Comparison of ENCODE assay signal across 18 mouse cellular contexts in the genomic region with DNA sequence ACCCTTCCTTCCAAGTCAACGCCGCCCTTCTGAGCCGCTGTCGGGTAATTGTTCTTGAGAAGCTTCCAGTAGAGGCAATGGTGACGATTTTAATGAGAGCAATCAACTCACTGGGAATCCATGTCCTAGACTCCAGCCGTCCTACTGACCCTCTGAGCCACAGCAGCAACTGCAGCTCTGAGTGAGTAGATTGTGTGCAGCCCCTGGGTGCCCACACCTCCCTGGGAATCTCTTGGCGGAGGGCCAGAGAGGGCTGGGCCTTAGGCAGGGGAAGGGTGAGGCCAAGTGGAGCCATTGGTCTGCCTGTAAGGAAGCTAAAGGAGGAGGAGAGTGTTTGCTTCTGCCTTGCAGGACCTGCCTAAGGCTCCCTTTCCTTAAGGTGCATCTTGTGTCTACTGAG. TPM values are rescaled to one million over a fixed set of nuclear protein-coding genes. Genes with fewer than 3 reads are reported as not detected.
DNase-seq lines count a peak whose midpoint lies in the region; ATAC-seq and TF ChIP-seq lines count a peak whose summit lies in the region.
"Had no signal": no experiment of that assay in that cellular context is flagged by ENCODE, and none has a peak within 500 bp of the region (broad histone marks: within the 10 kb centered on the region; RNA-seq: fewer than 3 reads in every experiment).

No protein-coding gene starts in this region.

- no peaks in the 10 kb centered on the region for H3K27me3 ChIP-seq in stomach, postnatal 0 days (ENCODE audit: control insufficient read depth, insufficient read depth, low read length)
- no peaks in the 10 kb centered on the region for H3K27me3 ChIP-seq in forebrain, embryonic 13.5 days
- H3K27me3 ChIP-seq: CH12.LX; embryonic facial prominence, embryonic 15.5 days; hindbrain, embryonic 15.5 days had no signal

- no peak for TF ChIP-seq EP300 in stomach, postnatal 0 days (optimal IDR thresholded peaks at IDR 0.05)

- TF ChIP-seq CTCF in stomach, postnatal 0 days (IDR thresholded peaks at IDR 0.05; ENCODE audit: low read depth) = no peak

- WGBS in stomach, postnatal 0 days = 86% methylated on average over 7 of the region's 7 CpGs
- WGBS in forebrain, embryonic 13.5 days = 79% methylated on average over 7 of the region's 7 CpGs

- no peak for ATAC-seq in stomach, postnatal 0 days (ENCODE audit: low FRiP score, low TSS enrichment)
- ATAC-seq in forebrain, embryonic 13.5 days = no peak
- ATAC-seq: forebrain, embryonic 16.5 days had no signal

- H3K9ac ChIP-seq in stomach, postnatal 0 days (ENCODE audit: low read length) = no peak overlapping the region
- H3K9ac ChIP-seq in forebrain, embryonic 13.5 days = no peak overlapping the region
- H3K9ac ChIP-seq: embryonic facial prominence, embryonic 15.5 days; hindbrain, embryonic 15.5 days had no signal

- 0 out of 2 replicates have a peak, but pooled peaks cover 2% of the 10 kb centered on the region for H3K4me1 ChIP-seq in stomach, postnatal 0 days (replicated peaks; ENCODE audit: control insufficient read depth, insufficient read depth)
- H3K4me1 ChIP-seq in forebrain, embryonic 13.5 days = peaks cover 28% of the 10 kb centered on the region

- H3K4me2 ChIP-seq in stomach, postnatal 0 days (replicated peaks; ENCODE audit: low read depth) = no peak overlapping the region
- H3K4me2 ChIP-seq in forebrain, embryonic 13.5 days = no peak overlapping the region
- H3K4me2 ChIP-seq: embryonic facial prominence, embryonic 15.5 days; hindbrain, embryonic 15.5 days had no signal

- no peak overlapping the region for H3K4me3 ChIP-seq in stomach, postnatal 0 days (ENCODE audit: low read depth, low read length)
- H3K4me3 ChIP-seq in forebrain, embryonic 13.5 days = no peak overlapping the region
- H3K4me3 ChIP-seq: embryonic facial prominence, embryonic 15.5 days; hindbrain, embryonic 15.5 days had no signal

- H3K36me3 ChIP-seq in stomach, postnatal 0 days (ENCODE audit: control insufficient read depth, insufficient read depth, low read length) = no peaks in the 10 kb centered on the region; the same call in 1 of the 2 replicates
- peaks cover 47% of the 10 kb centered on the region for H3K36me3 ChIP-seq in forebrain, embryonic 13.5 days (ENCODE audit: poor library complexity, severe bottlenecking)

- no peaks in the 10 kb centered on the region for H3K9me3 ChIP-seq in stomach, postnatal 0 days (ENCODE audit: control insufficient read depth, low read length)
- no peaks in the 10 kb centered on the region for H3K9me3 ChIP-seq in forebrain, embryonic 13.5 days (replicated peaks)
- H3K9me3 ChIP-seq: embryonic facial prominence, embryonic 15.5 days; hindbrain, embryonic 15.5 days had no signal

- no peak overlapping the region for H3K27ac ChIP-seq in stomach, postnatal 0 days (replicated peaks)
- no peak overlapping the region for H3K27ac ChIP-seq in forebrain, embryonic 13.5 days
- H3K27ac ChIP-seq: embryonic facial prominence, embryonic 15.5 days; hindbrain, embryonic 15.5 days had no signal

- DNase-seq in gastrocnemius, postnatal 10 days = peak; percentile 53
- DNase-seq in gastrocnemius, adult 18-20 months (ENCODE audit: low spot score) = no peak
- peak; percentile 21 to 38 for DNase-seq in kidney, postnatal 25 days
- no peak for DNase-seq in kidney, adult 8-10 months
- DNase-seq in urinary bladder, postnatal 14 days (ENCODE audit: low spot score) = peak; percentile 10
- DNase-seq in urinary bladder, adult 2 months (ENCODE audit: low spot score) = no peak
- DNase-seq in stomach, postnatal 0 days (ENCODE audit: low spot score) = peak; percentile 27
- DNase-seq: heart, adult 18-20 months; kidney, adult 9 months; layer of hippocampus, adult 9-11 months; spleen, adult 18-20 months had no signal

RNA-seq across cellular contexts. Expression of gene D930007J09Rik, which starts 4.2 kb away (rescaled TPM):
- total RNA-seq in gastrocnemius, postnatal 10 days (2021) = not detected
- not detected for total RNA-seq in gastrocnemius, adult 18-20 months (2021)
- polyA plus RNA-seq in urinary bladder, adult 2 months (2012; rRNA removed) = not detected in 2 replicates
- not detected in 2 replicates for polyA plus RNA-seq in stomach, postnatal 0 days (2015; fragmentation: Nextera tagmentation; extraction: Ambion mirVana)
- polyA plus RNA-seq in forebrain, embryonic 13.5 days (2015; fragmentation: Nextera tagmentation; extraction: Ambion mirVana) = not detected in 2 replicates
- total RNA-seq: heart, adult 18-20 months had no signal
- polyA plus RNA-seq: embryonic facial prominence, embryonic 15.5 days; forebrain, embryonic 16.5 days; hindbrain, embryonic 15.5 days; liver, embryonic 16.5 days; testis, adult 2 months had no signal

RNA-seq across cellular contexts. Expression of gene Wrnip1, which starts 5.0 kb away (rescaled TPM):
- total RNA-seq in gastrocnemius, postnatal 10 days (2021) = 10 to 100 TPM; 13.0 to 16.4 TPM
- 1 to 10 TPM; 5.9 to 6.1 TPM for total RNA-seq in gastrocnemius, adult 18-20 months (2021)
- polyA plus RNA-seq in urinary bladder, adult 2 months (2012; rRNA removed) = 33.8 and 34.4 TPM in 2 replicates
- polyA plus RNA-seq in stomach, postnatal 0 days (2015; fragmentation: Nextera tagmentation; extraction: Ambion mirVana) = 14.4 and 17.0 TPM in 2 replicates
- polyA plus RNA-seq in forebrain, embryonic 13.5 days (2015; fragmentation: Nextera tagmentation; extraction: Ambion mirVana) = 22.1 and 22.5 TPM in 2 replicates

RNA-seq across cellular contexts. Expression of gene Mylk4, which starts 23.1 kb away (rescaled TPM):
- 100 to 1,000 TPM; 132 to 148 TPM for total RNA-seq in gastrocnemius, postnatal 10 days (2021)
- total RNA-seq in gastrocnemius, adult 18-20 months (2021) = 1,000 to 10,000 TPM; 1,080 to 1,440 TPM
- 0.01 and 0.04 TPM in 2 replicates for polyA plus RNA-seq in urinary bladder, adult 2 months (2012; rRNA removed)
- 0.12 and 0.15 TPM in 2 replicates for polyA plus RNA-seq in stomach, postnatal 0 days (2015; fragmentation: Nextera tagmentation; extraction: Ambion mirVana)
- 0.04 TPM in 1 of 2 replicates, not detected in the other for polyA plus RNA-seq in forebrain, embryonic 13.5 days (2015; fragmentation: Nextera tagmentation; extraction: Ambion mirVana)
- total RNA-seq: CH12.LX had no signal
- polyA plus RNA-seq: forebrain, embryonic 16.5 days had no signal

RNA-seq across cellular contexts. Expression of gene Serpinb1a, which starts 44.2 kb away (rescaled TPM):
- 1 to 10 TPM; 7.0 to 9.0 TPM for total RNA-seq in gastrocnemius, postnatal 10 days (2021)
- 1 to 10 TPM; 3.2 to 5.3 TPM for total RNA-seq in gastrocnemius, adult 18-20 months (2021)
- 14.6 and 18.0 TPM in 2 replicates for polyA plus RNA-seq in urinary bladder, adult 2 months (2012; rRNA removed)
- polyA plus RNA-seq in stomach, postnatal 0 days (2015; fragmentation: Nextera tagmentation; extraction: Ambion mirVana) = 80.1 and 91.1 TPM in 2 replicates
- 0.22 and 0.97 TPM in 2 replicates for polyA plus RNA-seq in forebrain, embryonic 13.5 days (2015; fragmentation: Nextera tagmentation; extraction: Ambion mirVana)

Comparison
In these comparisons a context has a peak if more than half of its experiments do, and no peak if none do; other contexts are left out.
1. DNase-seq: peak in gastrocnemius, postnatal 10 days (single experiment), kidney, postnatal 25 days (2 of 2), urinary bladder, postnatal 14 days (single experiment) and stomach, postnatal 0 days (single experiment); none in gastrocnemius, adult 18-20 months (single experiment), kidney, adult 8-10 months (0 of 2) and urinary bladder, adult 2 months (single experiment).